Mouse (Mus musculus) cerebellum, postnatal 10 days (tissue): Measurements from ENCODE around the gene Ptpn18.

Experiments
- DNase-seq, 2 experiments: peaks; one replicate each; pipeline ENCODE4 v3.0.0; 2021; ENCODE audit warnings: mixed read lengths in 2 of 2

Gene Ptpn18

DNA sequence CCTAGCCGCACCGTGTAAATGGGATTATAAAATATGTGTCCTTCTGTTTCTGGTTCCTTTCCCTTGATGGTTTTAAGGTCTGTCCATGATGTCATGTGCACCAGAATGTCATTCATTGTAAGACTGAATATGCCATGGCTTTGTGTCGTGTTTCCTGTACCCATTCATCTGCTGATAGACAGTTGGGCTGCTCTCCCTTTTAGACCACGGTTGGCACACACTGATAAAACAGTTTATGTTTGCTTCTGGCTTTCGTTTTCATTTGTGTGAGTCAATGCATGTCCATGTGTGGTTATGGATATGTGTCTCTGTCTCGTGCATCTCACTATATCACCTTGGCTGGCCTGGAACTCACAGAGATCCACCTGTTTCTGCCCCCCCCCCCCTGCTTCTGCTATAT, 5.9 kb downstream of the Ptpn18 start:
- DNase-seq, result no peak

DNA sequence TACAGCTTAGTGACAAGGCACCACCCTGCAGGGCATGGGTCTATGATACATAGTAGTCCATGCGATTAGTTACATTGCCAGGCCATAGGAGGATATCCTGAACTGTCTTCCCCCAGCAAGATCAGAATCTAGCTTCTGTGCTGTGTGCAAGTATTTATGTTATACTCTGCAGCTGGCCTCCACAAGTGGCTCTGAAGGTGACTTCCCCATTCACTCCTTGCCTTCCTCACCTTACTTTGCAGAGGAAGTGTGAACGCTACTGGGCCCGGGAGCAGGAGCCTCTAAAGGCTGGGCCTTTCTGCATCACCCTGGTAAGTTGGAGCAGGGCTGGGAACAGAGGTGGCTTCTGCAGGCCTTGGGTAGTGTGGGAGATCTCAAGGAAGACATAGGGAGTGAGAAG, 8.5 kb downstream of the Ptpn18 start:
- no peak for DNase-seq

DNA sequence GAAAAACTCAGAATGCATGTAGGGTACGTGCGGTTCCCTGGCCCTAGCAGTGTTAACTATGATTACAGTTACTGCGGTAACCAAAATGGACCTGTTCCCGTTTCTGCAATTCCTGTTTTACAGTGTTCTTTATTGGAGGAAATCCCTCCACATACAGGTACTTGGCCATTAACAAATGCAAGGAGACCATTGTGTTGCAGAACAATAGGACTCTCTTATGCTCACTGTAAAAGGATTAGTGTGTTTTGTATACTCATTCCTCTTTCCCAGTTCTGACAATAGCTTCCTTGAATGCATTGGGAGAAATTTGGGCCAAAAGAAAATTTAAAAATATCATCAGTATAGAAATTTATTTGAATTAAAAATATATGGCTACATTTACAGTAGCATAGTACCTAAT, 8.9 kb downstream of the Ptpn18 start:
- no peak for DNase-seq

DNA sequence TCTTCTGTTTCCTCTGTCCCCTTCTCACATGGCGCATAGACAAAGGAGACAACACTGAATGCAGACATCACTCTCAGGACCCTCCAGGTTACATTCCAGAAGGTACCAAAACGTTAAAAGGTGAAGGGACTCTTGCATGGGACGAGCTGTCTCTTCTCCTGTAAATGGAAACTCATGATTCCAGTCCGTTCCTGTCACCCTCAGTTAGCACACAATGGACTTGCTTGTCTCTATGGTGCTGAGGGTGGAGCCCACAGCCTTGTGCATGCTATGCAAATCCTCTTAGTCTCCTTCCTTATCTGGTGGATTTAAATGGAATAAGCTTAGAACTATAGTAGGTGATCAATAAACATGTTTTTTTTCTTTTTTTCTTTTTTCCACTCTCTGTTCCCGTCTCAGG, 10.2 kb downstream of the Ptpn18 start:
- no peak for DNase-seq

DNA sequence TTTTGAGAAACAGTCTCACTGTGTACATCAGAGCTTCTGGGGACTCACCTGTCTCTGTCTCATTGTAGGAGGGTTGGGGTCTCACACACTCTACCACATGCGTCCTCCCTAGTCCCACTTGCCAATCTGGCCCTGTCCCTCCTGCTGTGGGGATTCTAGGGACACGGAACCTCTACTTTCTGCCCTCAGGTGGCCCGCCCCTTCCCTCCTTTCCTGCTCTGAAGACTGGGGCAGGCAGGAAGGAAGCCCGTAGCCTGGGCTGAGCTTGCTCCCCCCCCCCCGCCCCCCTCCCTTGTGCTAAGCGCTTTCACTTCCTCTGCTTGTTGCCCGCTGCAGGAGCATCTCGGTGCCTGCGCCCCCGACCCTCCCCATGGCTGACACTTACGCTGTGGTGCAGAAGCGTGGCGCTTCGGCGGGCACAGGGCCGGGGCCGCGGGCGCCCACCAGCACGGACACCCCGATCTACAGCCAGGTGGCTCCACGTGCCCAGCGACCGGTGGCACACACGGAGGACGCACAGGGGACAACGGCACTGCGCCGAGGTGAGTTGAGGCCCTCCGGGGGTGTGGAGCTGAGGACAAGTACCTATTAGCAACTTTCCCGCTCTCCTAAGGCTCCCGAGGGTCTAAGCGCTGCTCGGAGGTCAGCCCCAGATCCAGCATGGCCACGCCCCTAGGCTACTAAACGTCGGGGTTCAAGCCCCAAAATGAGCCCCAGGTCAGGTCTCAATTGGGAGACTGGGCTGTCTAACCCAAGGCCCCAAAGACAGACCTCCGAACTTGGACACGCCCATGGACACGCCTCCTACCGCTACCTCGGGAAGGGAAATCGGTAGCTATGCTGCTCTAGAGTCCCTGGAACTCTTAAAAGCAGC, 13.1 kb downstream of the Ptpn18 start:
- peak; percentile 38 to 42 for DNase-seq

DNA sequence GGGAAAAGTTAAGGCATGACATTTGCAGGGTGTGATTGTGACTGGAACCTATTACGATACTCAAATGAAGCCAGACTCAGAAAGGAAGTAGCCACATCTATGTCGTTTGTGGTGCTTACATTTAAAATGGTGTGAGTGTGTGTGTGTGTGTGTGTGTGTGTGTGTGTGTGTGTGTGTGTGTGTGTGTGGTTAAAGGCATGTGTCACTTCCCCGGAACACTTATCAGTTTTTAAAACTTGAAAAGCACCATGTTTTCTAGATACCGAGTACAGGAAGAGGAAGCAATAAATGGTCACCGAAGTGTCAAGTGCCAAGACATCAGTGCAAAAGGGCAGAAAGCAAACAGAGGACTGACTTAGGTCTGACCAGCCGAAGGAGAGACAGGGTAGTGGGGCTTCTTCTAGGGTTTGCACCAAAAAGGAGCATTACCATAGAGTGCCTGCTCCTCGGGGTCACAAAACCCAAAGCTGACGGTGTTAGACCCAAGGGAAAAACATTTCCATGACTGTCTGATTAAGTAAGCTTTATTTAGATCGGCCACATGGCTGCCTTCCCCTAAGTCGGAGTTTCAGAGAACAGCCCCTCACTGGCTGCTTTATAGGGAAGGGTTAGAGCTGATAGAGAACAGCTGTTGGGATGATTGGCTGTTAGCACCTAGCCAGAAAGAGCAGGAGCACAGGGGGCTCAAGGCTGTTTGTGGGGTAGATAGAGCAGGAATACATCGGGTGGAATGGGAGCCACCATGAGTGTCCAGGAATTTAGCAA, 19.5 kb downstream of the Ptpn18 start:
- no peak for DNase-seq

DNA sequence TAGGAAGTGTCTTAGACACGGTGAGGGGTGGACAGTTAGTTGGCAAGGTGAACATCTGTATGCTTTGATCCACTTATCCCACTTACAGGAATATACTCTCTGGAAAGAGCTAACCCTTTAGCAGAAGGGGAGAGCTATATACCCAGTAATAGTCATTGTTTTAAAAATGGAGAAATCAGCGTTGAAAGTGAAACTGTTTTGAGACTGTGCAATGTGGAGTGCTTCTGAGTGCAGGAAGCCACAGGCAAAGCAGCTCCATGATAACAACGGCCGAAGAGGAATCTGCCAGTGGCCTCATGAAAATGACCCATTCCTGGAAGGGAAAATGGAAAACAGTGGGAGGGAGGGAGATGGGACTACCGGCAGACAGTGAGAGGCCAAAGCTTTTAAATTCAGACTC, 21.2 kb downstream of the Ptpn18 start:
- no peak for DNase-seq

DNA sequence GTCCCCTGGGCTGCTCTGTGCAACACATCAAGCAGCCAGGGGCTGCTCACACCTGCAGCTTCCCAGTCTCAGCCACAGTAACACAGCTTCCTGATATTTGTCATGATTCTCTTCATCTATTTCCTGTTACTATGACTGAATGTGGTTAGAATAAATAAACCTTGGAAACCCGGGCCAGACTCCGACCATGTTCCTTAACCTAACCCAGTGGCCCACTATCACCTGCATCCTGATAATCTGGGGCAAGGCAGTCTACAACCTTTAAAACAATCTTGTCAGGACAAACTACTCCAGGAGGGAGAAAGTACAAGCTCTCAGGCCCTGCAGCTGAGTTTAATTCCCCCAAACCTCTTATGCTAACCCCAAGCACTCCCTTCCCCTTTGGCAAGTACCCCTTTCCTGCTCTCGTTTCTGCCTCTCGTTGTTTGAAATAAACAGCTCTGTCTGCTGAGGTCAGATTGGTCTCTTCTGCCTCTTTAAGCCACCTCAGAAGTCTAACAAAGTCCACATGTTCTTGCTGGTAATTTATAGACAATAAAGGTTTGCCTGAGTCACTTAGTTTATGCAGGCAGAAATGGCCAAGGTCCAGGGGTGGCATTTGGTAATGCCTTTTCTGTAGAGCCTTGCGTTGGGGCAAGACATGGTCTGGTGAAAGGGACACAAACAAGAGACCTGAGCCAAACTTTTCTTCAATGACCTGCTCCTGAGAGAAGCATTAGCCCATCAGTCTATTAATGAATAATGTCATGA, 22.5 kb downstream of the Ptpn18 start:
- DNase-seq, result no peak

DNA sequence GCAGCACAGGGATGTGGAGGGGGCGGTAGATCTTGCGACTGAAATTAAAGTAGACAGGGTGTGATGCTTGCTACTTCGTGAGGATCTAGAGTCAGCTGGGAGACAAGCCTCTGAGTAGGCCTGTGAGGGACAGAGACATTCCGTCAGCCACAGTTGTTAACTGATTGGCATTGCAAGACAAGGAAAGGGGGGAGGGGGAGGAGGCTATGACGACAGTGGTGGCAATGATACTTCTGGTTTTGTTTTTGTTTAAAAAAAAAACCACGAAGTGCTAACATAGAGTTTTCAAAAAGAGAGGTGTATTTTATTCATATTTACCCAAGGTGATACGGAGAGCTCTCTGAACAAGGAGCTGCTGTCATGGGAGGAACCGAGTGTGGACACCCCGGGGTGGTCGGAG, 24.9 kb downstream of the Ptpn18 start:
- no peak for DNase-seq

DNA sequence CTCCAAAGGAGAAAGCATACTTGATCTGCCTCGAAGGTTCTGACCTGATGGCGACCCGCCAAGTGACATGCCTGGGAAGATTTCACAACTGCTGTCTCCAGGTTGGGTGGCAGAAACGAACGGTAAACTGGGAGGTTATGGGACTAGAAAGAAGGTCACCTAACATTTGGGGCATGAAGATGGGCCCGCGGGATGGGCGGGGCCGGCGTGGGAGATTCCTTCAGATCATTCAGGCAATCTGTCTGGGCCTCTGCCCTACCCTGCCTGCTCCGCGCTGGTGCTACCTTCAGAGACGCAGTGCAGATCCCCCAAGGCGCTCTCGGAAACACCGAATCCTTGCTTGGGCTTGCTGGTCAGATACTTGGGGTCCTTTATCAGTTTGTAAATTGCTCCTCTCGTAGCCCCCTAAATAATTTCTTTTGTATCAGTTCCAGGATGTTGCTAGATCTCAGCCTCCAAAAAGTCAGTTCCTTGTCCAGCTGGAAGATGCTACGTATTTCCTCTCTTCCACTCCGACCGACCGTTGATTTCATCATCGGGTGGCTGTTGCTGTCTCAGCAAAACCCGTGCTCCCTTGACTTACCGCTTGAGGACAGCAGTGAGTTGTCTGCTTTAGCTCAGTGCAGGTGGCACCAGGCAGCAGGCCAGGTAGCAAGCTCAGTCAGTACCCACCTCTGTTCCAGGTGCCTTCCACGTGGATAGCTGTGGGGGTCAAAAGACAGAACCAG, 26.1 kb downstream of the Ptpn18 start:
- peak; percentile 84 to 86 for DNase-seq

DNA sequence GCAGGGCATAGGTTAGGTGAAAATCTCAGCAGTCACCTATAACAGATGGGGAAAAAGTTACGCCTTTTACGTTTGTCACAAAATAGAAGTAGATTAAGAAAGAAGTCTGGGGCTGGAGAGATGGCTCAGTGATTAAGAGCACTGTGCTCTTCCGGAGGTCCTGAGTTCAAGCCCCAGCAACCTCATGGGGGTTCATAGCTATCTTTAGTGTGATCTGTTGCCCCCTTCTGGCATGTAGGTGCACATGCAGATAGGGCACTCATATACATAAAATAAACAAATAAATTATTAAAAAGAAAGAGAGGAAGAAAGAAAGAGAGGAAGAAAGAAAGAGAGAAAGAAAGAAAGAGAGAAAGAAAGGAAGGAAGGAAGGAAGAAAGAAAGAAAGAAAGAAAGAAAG, 27.8 kb downstream of the Ptpn18 start:
- no peak for DNase-seq

DNA sequence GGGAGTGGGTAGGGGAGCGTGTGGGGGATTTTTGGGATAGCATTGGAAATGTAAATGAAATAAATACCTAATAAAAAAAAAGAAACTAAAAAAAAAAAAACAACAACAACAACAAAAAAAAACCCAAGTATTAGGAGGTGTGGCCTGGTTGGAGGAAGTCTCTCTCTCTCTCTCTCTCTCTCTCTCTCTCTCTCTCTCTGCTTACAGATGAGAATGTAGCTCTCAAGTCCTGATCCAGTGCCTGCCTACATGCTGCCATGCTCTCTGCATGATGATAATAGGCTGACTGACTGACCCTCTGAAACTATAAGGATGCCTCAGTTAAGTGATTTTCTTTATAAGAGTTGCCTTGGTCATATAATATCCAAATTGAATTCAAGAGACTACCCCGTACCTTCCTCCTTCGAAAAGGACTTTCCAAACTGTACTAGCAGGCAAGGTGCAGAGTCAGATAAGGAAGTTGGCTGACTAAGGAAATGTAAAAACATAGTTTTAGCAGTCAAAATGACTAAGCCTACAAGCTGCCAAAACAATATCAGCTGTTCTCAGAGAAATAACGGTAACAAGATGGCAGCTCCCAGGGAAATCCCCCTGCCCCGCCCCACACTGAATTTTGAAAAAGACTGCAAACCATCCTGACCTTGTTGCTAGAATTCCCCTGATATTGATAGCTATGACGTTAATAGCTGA, 30.4 kb downstream of the Ptpn18 start:
- DNase-seq, result no peak

DNA sequence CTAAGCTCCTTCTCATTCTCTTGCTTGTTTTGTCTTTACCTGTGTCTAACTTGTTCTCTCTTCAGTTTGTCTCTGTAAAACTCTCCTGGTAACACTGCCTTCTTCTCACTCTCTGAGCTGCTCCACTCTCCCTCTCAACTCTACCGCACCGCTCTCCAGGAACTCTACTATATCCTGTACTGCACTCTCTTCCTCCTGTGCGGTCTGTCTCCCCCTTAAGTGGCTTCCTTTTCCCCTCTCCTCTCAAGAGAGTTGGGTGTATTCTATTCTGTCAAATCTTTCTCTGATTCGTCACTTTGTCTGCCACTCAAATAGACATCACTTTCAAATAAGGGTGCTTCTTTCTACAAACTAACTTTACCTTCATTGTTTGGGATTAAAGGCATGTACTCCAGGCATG, 31.9 kb downstream of the Ptpn18 start:
- no peak for DNase-seq

DNA sequence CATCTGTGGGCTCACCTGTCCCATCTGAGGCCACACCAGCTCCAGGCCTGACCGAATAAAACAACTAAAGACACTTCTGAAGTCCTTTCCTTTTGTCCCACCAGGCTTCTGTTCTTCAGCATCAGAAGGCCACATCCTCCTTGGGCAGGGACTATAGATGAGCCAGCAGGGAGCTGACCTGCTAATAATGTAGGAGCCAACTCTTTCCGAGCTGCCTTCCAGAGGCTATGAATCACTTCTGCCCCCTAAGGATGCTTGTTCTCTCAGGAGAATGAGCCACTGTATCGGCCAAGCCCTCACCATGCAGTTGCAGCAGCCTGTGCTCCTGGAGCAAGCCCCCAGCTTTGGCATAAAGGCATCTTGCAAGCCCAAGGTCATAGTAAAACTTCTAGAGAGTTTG, 43.4 kb downstream of the Ptpn18 start:
- DNase-seq, result no peak

DNA sequence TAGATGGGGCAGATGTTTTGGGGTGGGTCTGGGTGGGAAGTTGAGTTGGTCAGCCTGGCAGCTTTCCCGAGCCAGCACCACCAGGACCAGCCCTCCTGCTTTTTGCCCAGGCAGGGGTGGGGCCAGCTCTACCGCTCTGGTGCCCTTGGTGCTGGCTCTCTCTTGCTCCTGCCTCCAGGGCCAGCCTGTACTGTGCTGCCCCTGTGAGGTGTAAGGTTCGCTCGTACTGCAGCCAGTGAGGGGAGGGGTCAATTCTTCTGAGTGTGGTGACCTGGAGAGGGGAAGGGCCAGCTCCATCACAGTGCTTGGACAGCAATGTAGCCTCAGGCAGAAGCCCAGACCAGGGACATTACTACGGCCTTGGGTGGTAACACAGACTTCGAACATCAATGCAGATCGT, 45.7 kb downstream of the Ptpn18 start:
- DNase-seq, result no peak

DNA sequence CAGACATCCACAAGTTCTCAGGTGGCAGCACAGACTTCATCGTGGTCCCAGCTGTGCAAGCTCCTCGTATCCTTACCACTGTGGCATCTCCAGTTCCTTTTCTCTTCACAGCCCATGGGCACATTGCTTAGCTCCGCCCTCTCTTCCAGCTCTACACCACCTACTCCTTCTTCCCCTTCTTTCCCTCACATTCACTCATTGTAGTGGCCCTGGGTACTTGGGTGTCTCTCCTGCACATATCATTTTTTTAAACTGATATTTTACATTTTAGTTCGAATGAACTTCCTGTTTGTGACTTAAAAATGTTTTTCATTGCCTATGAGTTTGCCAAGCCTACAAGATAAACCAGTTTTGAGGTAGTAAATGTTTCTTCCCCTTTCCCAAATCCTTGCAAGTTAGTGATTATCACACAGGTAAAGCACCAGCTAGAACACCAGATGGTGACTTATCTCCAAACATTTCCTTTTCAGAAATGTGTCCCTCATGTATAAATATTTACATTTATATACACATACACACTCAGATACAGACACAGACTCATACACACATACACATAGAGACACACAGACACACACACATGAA, 46.5 kb downstream of the Ptpn18 start:
- no peak for DNase-seq

DNA sequence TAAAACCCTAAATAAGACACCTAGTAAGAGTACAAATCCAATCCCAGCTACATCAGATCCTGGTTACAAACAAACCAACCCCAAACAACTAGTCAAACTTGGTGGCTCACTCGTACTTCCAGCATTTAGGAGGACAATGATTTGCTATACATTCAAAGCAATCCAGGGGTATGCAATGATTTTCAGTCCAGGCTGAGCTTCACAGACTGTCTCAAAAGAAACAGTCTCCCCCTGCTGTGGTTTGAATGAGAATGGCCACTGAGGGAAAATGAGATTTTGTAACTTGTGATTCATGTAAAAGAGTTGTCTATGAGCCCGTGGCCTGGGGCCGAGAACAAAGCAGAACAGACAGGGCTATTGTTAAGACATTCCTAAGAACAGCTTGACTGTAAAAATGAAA, 48.4 kb downstream of the Ptpn18 start:
- no peak for DNase-seq

DNA sequence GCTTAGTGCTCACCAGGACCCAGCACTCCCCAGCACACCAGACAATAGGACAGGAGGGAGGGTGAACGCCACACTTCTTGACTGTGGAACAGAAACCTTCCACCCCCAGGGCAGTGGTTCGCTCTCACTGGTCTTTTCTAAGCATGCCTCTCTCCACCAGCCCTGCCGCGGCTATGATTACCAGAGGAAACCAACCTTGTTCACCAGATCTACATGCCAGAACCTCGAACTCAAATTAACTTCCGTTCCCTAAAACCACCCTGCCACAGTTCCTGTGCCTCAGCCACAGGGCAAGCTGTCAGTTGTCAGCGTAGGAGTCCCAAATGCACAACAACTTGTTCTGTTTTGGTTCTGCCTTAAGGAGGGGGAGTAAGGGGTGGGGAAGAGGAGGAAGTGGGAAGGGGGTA, 51.0 kb downstream of the Ptpn18 start:
- DNase-seq, result no peak

DNA sequence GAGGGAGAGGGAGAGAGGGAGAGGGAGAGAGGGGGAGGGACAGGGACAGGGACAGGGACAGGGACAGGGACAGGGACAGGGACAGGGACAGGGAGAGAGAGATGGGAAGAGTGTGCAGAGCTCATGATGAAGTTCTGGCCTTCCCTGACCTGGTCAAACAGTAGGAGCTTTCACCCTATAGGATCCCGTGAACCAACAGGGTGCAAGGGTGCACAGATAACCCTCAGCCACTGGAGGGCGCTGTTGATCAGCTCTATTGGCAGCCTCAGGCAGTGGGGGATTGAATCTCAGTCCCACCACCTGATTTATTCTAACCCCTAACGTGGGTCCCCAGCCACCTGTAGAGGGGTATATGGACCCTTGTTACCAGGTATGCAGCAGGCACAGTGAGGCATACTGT, 51.5 kb downstream of the Ptpn18 start:
- peak; percentile 84 to 91 for DNase-seq

DNA sequence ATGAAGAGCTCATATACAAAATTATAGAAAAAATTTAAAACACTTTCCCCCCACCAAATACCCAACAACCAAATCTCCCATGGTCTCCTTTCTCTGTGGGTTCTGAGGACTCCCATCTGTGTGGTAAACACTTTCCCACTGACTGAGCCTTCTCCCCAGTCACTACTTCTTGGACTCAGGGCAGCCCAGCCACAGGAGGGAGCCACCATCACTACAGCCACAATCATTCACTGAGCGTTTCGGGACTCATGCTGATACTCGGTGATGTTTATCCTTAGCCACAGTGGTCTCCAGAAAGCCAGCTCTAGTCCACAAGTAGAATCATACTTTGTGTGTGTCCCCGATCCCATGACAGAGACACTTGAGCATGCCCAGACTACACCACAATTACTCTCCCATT, 53.5 kb downstream of the Ptpn18 start:
- no peak for DNase-seq

DNA sequence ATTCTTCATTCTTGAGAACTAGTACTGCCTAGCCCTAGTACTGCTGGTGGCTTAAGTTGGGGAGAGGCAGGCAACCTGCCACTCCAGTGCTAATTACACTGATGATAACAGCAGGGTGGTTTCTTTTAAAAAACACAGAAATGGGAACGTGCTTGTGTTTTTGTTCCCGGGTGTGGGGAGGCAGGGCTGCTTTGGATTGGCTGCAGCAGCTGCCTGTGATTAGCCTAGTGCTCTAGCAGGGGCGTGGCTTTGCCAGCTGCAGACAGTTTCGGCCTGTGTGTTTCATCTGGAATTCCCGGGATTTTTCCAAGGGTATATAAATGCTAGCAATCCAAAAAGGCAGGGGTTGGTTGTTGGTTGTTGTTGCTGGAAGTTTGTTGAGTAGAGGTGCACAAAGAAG, 57.0 kb downstream of the Ptpn18 start:
- DNase-seq, result no peak

DNA sequence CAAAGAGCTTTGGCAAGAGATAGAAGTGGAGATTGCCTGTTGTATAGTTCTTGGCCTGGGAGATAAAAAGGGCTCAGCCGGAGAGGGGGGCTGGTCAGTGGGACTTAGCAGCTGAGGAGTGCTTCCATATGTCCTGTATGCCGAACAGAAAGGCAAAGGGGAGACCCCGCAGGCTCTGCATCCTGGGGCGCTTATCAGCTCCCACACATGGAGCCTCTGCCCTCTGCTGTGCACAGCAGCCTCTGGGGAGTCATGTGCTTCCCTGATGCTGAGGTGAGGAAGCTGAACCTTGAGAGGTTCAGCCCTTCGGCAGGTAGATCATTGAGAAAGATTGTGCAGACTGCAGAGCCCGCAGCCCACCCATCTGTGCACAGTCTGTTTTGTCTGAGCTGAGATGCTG, 57.7 kb downstream of the Ptpn18 start:
- peak in 1 of 2 experiments; percentile 39 for DNase-seq
